Mouse (Mus musculus): ENCODE results near the gene Igbp1b.

GRCm38 (mm10) chr6:138672704-138673141 lies 14.4 kb upstream of the Igbp1b start:
- TF ChIP-seq CTCF (IDR thresholded peaks at IDR 0.05; ENCODE audit: low read depth, low read length) = no peak
- no peak for TF ChIP-seq GATA1 (IDR thresholded peaks at IDR 0.05; ENCODE audit: borderline replicate concordance, low read length)
- no peak for TF ChIP-seq POLR2AphosphoS5 (IDR thresholded peaks at IDR 0.05; ENCODE audit: insufficient replicate concordance, low read depth, low read length)
- TF ChIP-seq TAL1 (conservative IDR thresholded peaks at IDR 0.05; ENCODE audit: low read depth, low read length) = no peak

Data from G1E (cell line).